Mouse (Mus musculus) heart, postnatal 0 days (tissue): ENCODE results near the gene Serhl. TPM values are rescaled to one million over a fixed set of nuclear protein-coding genes. Genes with fewer than 3 reads are reported as not detected.

Source experiments
- ATAC-seq: fragments of 200-750 bp; cut with Nextera tagmentation; 2 replicates; pipeline ENCODE4 v1.8.0; 2017; ENCODE audit warnings: low read depth, moderate number of reproducible peaks, moderate library complexity; ENCODE audit not compliant: insufficient read depth
- DNase-seq: peaks from one replicate; pipeline ENCODE4 v3.0.0-alpha.2; 2016; ENCODE audit warnings: low spot score
- H3K27ac ChIP-seq: fragments of 300-500 bp; sonication (generic); 2 replicates; pipeline ENCODE4 v1.5.1; 2014; ENCODE audit warnings: low read depth, mild to moderate bottlenecking
- H3K27me3 ChIP-seq: fragments of 300-500 bp; sonication (generic); 2 replicates; pipeline ENCODE4 v1.6.1; 2014; ENCODE audit warnings: low read length, mixed read lengths; ENCODE audit not compliant: control insufficient read depth, insufficient read depth
- H3K36me3 ChIP-seq: fragments of 300-500 bp; sonication (generic); replicated peaks from 2 replicates; pipeline ENCODE4 v1.6.1; 2014; ENCODE audit warnings: low read length, mixed read lengths; ENCODE audit not compliant: control insufficient read depth, insufficient read depth
- H3K4me1 ChIP-seq: fragments of 300-500 bp; sonication (generic); 2 replicates; pipeline ENCODE4 v1.6.1; 2014; ENCODE audit warnings: antibody characterized with exemption; ENCODE audit not compliant: control insufficient read depth, insufficient read depth
- H3K4me2 ChIP-seq: fragments of 300-500 bp; sonication (generic); 2 replicates; pipeline ENCODE4 v1.6.1; 2014; ENCODE audit warnings: low read depth, mild to moderate bottlenecking, low read length, moderate library complexity
- H3K4me3 ChIP-seq: fragments of 300-500 bp; sonication (generic); 2 replicates; pipeline ENCODE4 v1.5.1; 2014; ENCODE audit warnings: low read depth, low read length
- H3K9ac ChIP-seq: fragments of 300-500 bp; sonication (generic); replicated peaks from 2 replicates; pipeline ENCODE4 v1.6.1; 2014; ENCODE audit warnings: low read depth, low read length, mixed read lengths
- H3K9me3 ChIP-seq: fragments of 300-500 bp; sonication (generic); replicated peaks from 2 replicates; pipeline ENCODE4 v1.6.1; 2016; ENCODE audit warnings: low read length; ENCODE audit not compliant: control insufficient read depth
- CTCF ChIP-seq: IDR thresholded peaks from 2 replicates; pipeline ENCODE4 v1.5.1; 2016; ENCODE audit warnings: antibody characterized with exemption, control low read depth, low read depth
- EP300 ChIP-seq: IDR thresholded peaks from 2 replicates; pipeline ENCODE4 v1.6.1; 2016; ENCODE audit warnings: antibody characterized with exemption, low read depth
- WGBS: fragments of 180-500 bp; shearing (Covaris S2); extraction: QIAGEN DNeasy Blood & Tissue Kit; methylation state at CpG from one replicate; pipeline ENCODE4 v1.1.7; 2014; 5-methylcytosine and 5-hydroxymethylcytosine counted together
- polyA plus RNA-seq: library from polyadenylated mRNA; unstranded; fragments of >200 nt; fragmentation: Nextera tagmentation; extraction: Ambion mirVana; gene quantifications from 2 replicates; pipeline ENCODE4 v1.2.1, GENCODE M21; 2015
- total RNA-seq: library from RNA; depleted of rRNA; stranded (reverse); fragments of >200 nt; gene quantifications from 2 replicates; pipeline ENCODE4 v1.2.3, GENCODE M21; 2014; ENCODE audit warnings: low replicate concordance

Gene Serhl
- total and polyA plus RNA-seq, 2 experiments from 2014 or later = 84.0 to 110 TPM

DNA sequence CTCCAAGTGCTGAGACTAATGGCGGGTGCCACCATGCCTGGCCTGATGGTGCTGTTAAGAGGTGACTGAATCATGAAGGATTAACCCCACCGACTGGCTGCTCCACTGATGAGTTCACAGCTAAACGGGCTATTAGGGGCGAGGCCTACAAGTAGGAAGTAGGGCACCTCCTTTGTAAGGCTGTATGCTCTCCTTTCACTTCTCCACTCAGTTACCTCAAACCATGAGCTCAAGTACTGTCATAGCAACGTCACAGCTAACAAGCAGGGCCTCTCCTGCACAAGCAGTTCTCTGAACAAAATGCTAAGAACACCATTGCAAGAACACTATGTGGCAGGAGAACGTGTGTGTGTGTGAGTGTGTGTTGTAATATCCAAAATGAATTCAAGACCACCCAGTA, 56.2 kb downstream of the Serhl start:
- peaks cover 15% of the 10 kb centered on the region for H3K36me3 ChIP-seq
- 93% methylated on average over 6 of the region's 6 CpGs for WGBS
- ATAC-seq = no peak

GRCm38 (mm10) chr15:83148395-83148794, 59.1 kb downstream of the Serhl start:
- peak overlapping the region; percentile 91 for H3K9ac ChIP-seq
- ATAC-seq (no peak), DNase-seq (no peak)
- 2% methylated on average over 21 of the region's 21 CpGs for WGBS
- H3K4me3 ChIP-seq = peak overlapping the region; percentile 97
- no peaks in the 10 kb centered on the region for H3K27me3 ChIP-seq
- H3K9me3 ChIP-seq = no peaks in the 10 kb centered on the region
- peaks cover 10% of the 10 kb centered on the region for H3K4me1 ChIP-seq
- peaks cover 15% of the 10 kb centered on the region for H3K36me3 ChIP-seq
- peak overlapping the region; percentile 96 for H3K27ac ChIP-seq
- peak overlapping the region; percentile 66 for H3K4me2 ChIP-seq
- no peak for TF ChIP-seq CTCF

More for the DNA sequence above, 56.2 kb downstream of the Serhl start:
- H3K27me3 ChIP-seq = no peaks in the 10 kb centered on the region
- no peak overlapping the region for H3K4me2 ChIP-seq
- H3K9ac ChIP-seq = no peak overlapping the region
- peaks cover 13% of the 10 kb centered on the region for H3K4me1 ChIP-seq
- H3K9me3 ChIP-seq = no peaks in the 10 kb centered on the region
- H3K27ac ChIP-seq = no peak overlapping the region
- TF ChIP-seq EP300 (no peak), CTCF (no peak)
- no peak overlapping the region for H3K4me3 ChIP-seq
- no peak for DNase-seq

- WGBS = under 1% methylated on average over 37 of the region's 41 CpGs
- Histone ChIP-seq H3K36me3 (peaks cover 15% of the 10 kb centered on the region), H3K4me2 (peak overlapping the region; percentile 66), H3K27me3 (no peaks in the 10 kb centered on the region), H3K4me3 (peak overlapping the region; percentile 97), H3K4me1 (peaks cover 8% of the 10 kb centered on the region), H3K9me3 (no peaks in the 10 kb centered on the region), H3K9ac (peak overlapping the region; percentile 91), H3K27ac (peak overlapping the region; percentile 96)
- no peak for TF ChIP-seq CTCF
- TF ChIP-seq EP300 = no peak
- ATAC-seq (peak; percentile 84), DNase-seq (peak; percentile 71)
Observed at GRCm38 (mm10) chr15:83148801-83149195, 59.5 kb downstream of the Serhl start.

GRCm38 (mm10) chr15:83149196-83150072, 60.1 kb downstream of the Serhl start, which contains the start of gene Poldip3:
Poldip3 (minus strand) TSS chr15:83149384.
- peak within 1 kb of the TSS; percentile 97 for H3K4me3 ChIP-seq
- H3K9me3 ChIP-seq = no peaks in the 10 kb centered on the region
- no peaks in the 10 kb centered on the region for H3K27me3 ChIP-seq

DNA sequence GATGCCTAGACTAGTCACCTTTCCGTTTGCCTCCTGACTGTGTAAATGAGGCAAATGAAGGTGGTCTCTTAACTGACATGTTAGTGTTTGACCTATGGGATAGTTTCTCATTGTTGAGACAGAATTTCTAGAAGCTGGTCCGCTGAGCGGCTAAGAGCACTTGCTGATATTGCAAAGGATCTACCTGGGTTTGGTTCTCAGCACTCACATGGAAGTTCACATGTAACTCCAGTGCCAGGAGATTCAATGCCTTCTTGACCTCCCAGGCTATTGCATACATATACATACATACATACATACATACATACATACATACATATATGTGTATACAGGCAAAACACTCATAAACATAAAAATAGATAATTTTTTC, 60.8 kb downstream of the Serhl start:
- DNase-seq (no peak), ATAC-seq (no peak)
- 22% methylated on average over 3 of the region's 3 CpGs for WGBS
- Histone ChIP-seq H3K9me3 (no peaks in the 10 kb centered on the region), H3K4me1 (peaks cover 8% of the 10 kb centered on the region), H3K36me3 (peaks cover 22% of the 10 kb centered on the region), H3K4me2 (peak overlapping the region; percentile 54), H3K9ac (peak overlapping the region; percentile 91), H3K27ac (peak overlapping the region; percentile 96), H3K27me3 (no peaks in the 10 kb centered on the region), H3K4me3 (peak overlapping the region; percentile 97; the same call in 1 of the 2 replicates)
- TF ChIP-seq EP300 = no peak
- no peak for TF ChIP-seq CTCF

More at GRCm38 (mm10) chr15:83149196-83150072, 60.1 kb downstream of the Serhl start, which contains the start of gene Poldip3:
- peaks cover 19% of the 10 kb centered on the region for H3K36me3 ChIP-seq
- H3K9ac ChIP-seq = peak within 1 kb of the TSS; percentile 91
- TF ChIP-seq CTCF (no peak), EP300 (no peak; the same call in none of the 2 replicates)
- peak within 1 kb of the TSS; percentile 66 for H3K4me2 ChIP-seq
- WGBS = under 1% methylated on average over 56 of the region's 56 CpGs
- DNase-seq (peak; percentile 98), ATAC-seq (peak; percentile 93)
- peaks cover 8% of the 10 kb centered on the region for H3K4me1 ChIP-seq
- peak within 1 kb of the TSS; percentile 96 for H3K27ac ChIP-seq
